20 mouse cellular contexts compared by ENCODE assay signal in the genomic region with DNA sequence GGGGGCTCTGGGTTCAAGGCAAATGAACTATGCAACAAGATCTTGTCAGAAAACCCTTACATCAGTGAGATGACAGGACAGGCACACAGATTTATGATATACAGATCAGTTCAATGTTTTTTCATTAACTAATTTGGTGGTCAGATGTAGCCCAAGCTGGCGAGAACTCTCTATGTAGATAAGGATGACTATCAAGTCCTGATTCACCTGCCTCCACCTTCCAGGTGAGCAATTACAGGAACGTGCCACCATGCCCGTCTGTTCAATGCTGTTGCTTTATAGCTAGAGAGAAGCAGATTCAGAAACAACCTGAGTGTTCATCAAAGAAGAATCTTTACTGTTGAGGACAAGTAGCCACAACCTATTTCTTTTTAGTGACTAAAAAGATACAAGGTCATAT.
DNase-seq lines count a peak whose midpoint lies in the region; ATAC-seq and TF ChIP-seq lines count a peak whose summit lies in the region.
"Had no signal": no experiment of that assay in that cellular context is flagged by ENCODE, and none has a peak within 500 bp of the region (broad histone marks: within the 10 kb centered on the region; RNA-seq: fewer than 3 reads in every experiment).

No protein-coding gene starts in this region.

- no peak overlapping the region for H3K9ac ChIP-seq in hindbrain, embryonic 12.5 days
- no peak overlapping the region for H3K9ac ChIP-seq in hindbrain, embryonic 11.5 days (ENCODE audit: low read depth, low read length)
- no peak overlapping the region for H3K9ac ChIP-seq in midbrain, embryonic 13.5 days (replicated peaks)
- no peak overlapping the region for H3K9ac ChIP-seq in hindbrain, embryonic 15.5 days
- no peak overlapping the region for H3K9ac ChIP-seq in midbrain, postnatal 0 days (replicated peaks; ENCODE audit: low read length, poor library complexity, severe bottlenecking)
- H3K9ac ChIP-seq: heart, embryonic 15.5 days had no signal

- no peak for ATAC-seq in hindbrain, embryonic 12.5 days (ENCODE audit: low FRiP score)
- ATAC-seq in hindbrain, embryonic 11.5 days (ENCODE audit: low FRiP score): no peak
- no peak for ATAC-seq in midbrain, embryonic 13.5 days
- no peak for ATAC-seq in hindbrain, embryonic 15.5 days (ENCODE audit: low FRiP score, low read depth)
- ATAC-seq in midbrain, postnatal 0 days (ENCODE audit: low FRiP score): no peak
- ATAC-seq: activated CD4-positive, CD25-positive, alpha-beta regulatory T cell, adult 4 months; forebrain, embryonic 14.5 days; Patski had no signal

- no peak overlapping the region for H3K4me3 ChIP-seq in hindbrain, embryonic 12.5 days
- no peak overlapping the region for H3K4me3 ChIP-seq in hindbrain, embryonic 11.5 days (ENCODE audit: low read depth, low read length)
- H3K4me3 ChIP-seq in midbrain, embryonic 13.5 days (replicated peaks): no peak overlapping the region
- no peak overlapping the region for H3K4me3 ChIP-seq in midbrain, embryonic 10.5 days
- no peak overlapping the region for H3K4me3 ChIP-seq in hindbrain, embryonic 15.5 days
- H3K4me3 ChIP-seq in midbrain, postnatal 0 days (ENCODE audit: low read depth, low read length): no peak overlapping the region
- H3K4me3 ChIP-seq: embryonic facial prominence, embryonic 10.5 days; heart, embryonic 15.5 days had no signal

- no peak for TF ChIP-seq CTCF in midbrain, postnatal 0 days (IDR thresholded peaks at IDR 0.05)

- H3K27me3 ChIP-seq in hindbrain, embryonic 12.5 days: no peaks in the 10 kb centered on the region
- H3K27me3 ChIP-seq in hindbrain, embryonic 11.5 days (ENCODE audit: control insufficient read depth, insufficient read depth, low read length): no peaks in the 10 kb centered on the region
- H3K27me3 ChIP-seq in midbrain, embryonic 13.5 days: no peaks in the 10 kb centered on the region
- H3K27me3 ChIP-seq in midbrain, embryonic 10.5 days (ENCODE audit: low read depth, poor library complexity, severe bottlenecking): no peaks in the 10 kb centered on the region
- H3K27me3 ChIP-seq in hindbrain, embryonic 15.5 days: no peaks in the 10 kb centered on the region
- H3K27me3 ChIP-seq in midbrain, postnatal 0 days (ENCODE audit: insufficient read depth, low read length): no peaks in the 10 kb centered on the region
- H3K27me3 ChIP-seq: CH12.LX; heart, embryonic 15.5 days; Patski had no signal

- no peaks in the 10 kb centered on the region for H3K36me3 ChIP-seq in hindbrain, embryonic 12.5 days
- no peaks in the 10 kb centered on the region for H3K36me3 ChIP-seq in hindbrain, embryonic 11.5 days (ENCODE audit: control insufficient read depth, insufficient read depth, low read length)
- H3K36me3 ChIP-seq in midbrain, embryonic 13.5 days: 0 out of 2 replicates have a peak, but pooled peaks cover 3% of the 10 kb centered on the region
- H3K36me3 ChIP-seq in midbrain, embryonic 10.5 days: peaks cover 30% of the 10 kb centered on the region
- H3K36me3 ChIP-seq in hindbrain, embryonic 15.5 days: no peaks in the 10 kb centered on the region
- no peaks in the 10 kb centered on the region for H3K36me3 ChIP-seq in midbrain, postnatal 0 days (ENCODE audit: insufficient read depth, low read length)
- H3K36me3 ChIP-seq: heart, embryonic 15.5 days had no signal

- WGBS in hindbrain, embryonic 12.5 days: 94% methylated on average over 3 of the region's 3 CpGs
- 93% methylated on average over 3 of the region's 3 CpGs for WGBS in hindbrain, embryonic 11.5 days
- 92% methylated on average over 3 of the region's 3 CpGs for WGBS in midbrain, embryonic 13.5 days
- WGBS in midbrain, embryonic 10.5 days: 92% methylated on average over 3 of the region's 3 CpGs
- 82% methylated on average over 3 of the region's 3 CpGs for WGBS in hindbrain, embryonic 15.5 days
- WGBS in midbrain, postnatal 0 days: 88% methylated on average over 3 of the region's 3 CpGs

- peak overlapping the region; percentile 88 for H3K27ac ChIP-seq in hindbrain, embryonic 12.5 days
- no peak overlapping the region for H3K27ac ChIP-seq in hindbrain, embryonic 11.5 days (ENCODE audit: low read depth, low read length)
- H3K27ac ChIP-seq in midbrain, embryonic 13.5 days: 0 out of 2 replicates have a peak overlapping the region, but pooled peaks have one; percentile 25
- H3K27ac ChIP-seq in midbrain, embryonic 10.5 days (replicated peaks): no peak overlapping the region
- H3K27ac ChIP-seq in hindbrain, embryonic 15.5 days (replicated peaks): peak overlapping the region; percentile 85
- H3K27ac ChIP-seq in midbrain, postnatal 0 days (ENCODE audit: low read depth, low read length): peak overlapping the region; percentile 82; the same call in 1 of the 2 replicates
- H3K27ac ChIP-seq: embryonic facial prominence, embryonic 10.5 days; heart, embryonic 15.5 days had no signal

- H3K9me3 ChIP-seq in hindbrain, embryonic 12.5 days (replicated peaks): no peaks in the 10 kb centered on the region
- H3K9me3 ChIP-seq in hindbrain, embryonic 11.5 days (ENCODE audit: control insufficient read depth, low read length): no peaks in the 10 kb centered on the region
- H3K9me3 ChIP-seq in midbrain, embryonic 13.5 days: no peaks in the 10 kb centered on the region
- H3K9me3 ChIP-seq in midbrain, embryonic 10.5 days (replicated peaks): no peaks in the 10 kb centered on the region
- H3K9me3 ChIP-seq in hindbrain, embryonic 15.5 days: no peaks in the 10 kb centered on the region
- no peaks in the 10 kb centered on the region for H3K9me3 ChIP-seq in midbrain, postnatal 0 days (ENCODE audit: low read length)
- H3K9me3 ChIP-seq: embryonic facial prominence, embryonic 10.5 days; heart, embryonic 15.5 days had no signal

- peaks cover 41% of the 10 kb centered on the region for H3K4me1 ChIP-seq in hindbrain, embryonic 12.5 days
- peaks cover 10% of the 10 kb centered on the region for H3K4me1 ChIP-seq in hindbrain, embryonic 11.5 days (replicated peaks; ENCODE audit: control insufficient read depth, insufficient read depth, low read length)
- H3K4me1 ChIP-seq in midbrain, embryonic 13.5 days (replicated peaks): peaks cover 44% of the 10 kb centered on the region
- peaks cover 43% of the 10 kb centered on the region for H3K4me1 ChIP-seq in midbrain, embryonic 10.5 days
- H3K4me1 ChIP-seq in hindbrain, embryonic 15.5 days (replicated peaks): peaks cover 40% of the 10 kb centered on the region
- peaks cover 30% of the 10 kb centered on the region for H3K4me1 ChIP-seq in midbrain, postnatal 0 days (ENCODE audit: insufficient read depth, low read length)

- no peak overlapping the region for H3K4me2 ChIP-seq in hindbrain, embryonic 12.5 days (replicated peaks)
- H3K4me2 ChIP-seq in hindbrain, embryonic 11.5 days (replicated peaks; ENCODE audit: low read depth, low read length): no peak overlapping the region
- H3K4me2 ChIP-seq in midbrain, embryonic 13.5 days (replicated peaks): no peak overlapping the region
- no peak overlapping the region for H3K4me2 ChIP-seq in hindbrain, embryonic 15.5 days
- H3K4me2 ChIP-seq in midbrain, postnatal 0 days (ENCODE audit: low read depth, low read length, poor library complexity, severe bottlenecking): no peak overlapping the region
- H3K4me2 ChIP-seq: heart, embryonic 11.5 days; heart, embryonic 15.5 days had no signal

- no peak for DNase-seq in hindbrain, embryonic 11.5 days (ENCODE audit: low spot score)
- no peak for DNase-seq in midbrain, embryonic 10.5 days (ENCODE audit: low spot score)
- no peak for DNase-seq in midbrain, postnatal 0 days (ENCODE audit: low spot score)
- no peak for DNase-seq in lung, postnatal 10 days
- DNase-seq: adrenal gland, postnatal 14 days; cerebellum, adult 18-20 months; cerebellum, postnatal 10 days; gastrocnemius, postnatal 36 days; heart, adult 18-20 months; heart, postnatal 14 days had no signal

Comparison
In these comparisons a context has a peak if more than half of its experiments do, and no peak if none do; other contexts are left out.
1. H3K27ac ChIP-seq: peak in hindbrain, embryonic 12.5 days (single experiment), midbrain, embryonic 13.5 days (single experiment), hindbrain, embryonic 15.5 days (single experiment) and midbrain, postnatal 0 days (single experiment); none in hindbrain, embryonic 11.5 days (single experiment) and midbrain, embryonic 10.5 days (single experiment).